Mouse (Mus musculus) lung, postnatal 0 days (tissue): ENCODE measurements at regions not wholly inside any gene's neighbourhood (a gene's known extent, or its start where the extent isn't known, plus 50 kb on each side); places are given as distances from the start of the nearest gene placed in this dataset.

Experiments
- ATAC-seq: fragments of 200-750 bp; cut with Nextera tagmentation; 2 replicates; pipeline ENCODE4 v1.8.0; 2017; ENCODE audit warnings: moderate library complexity
- DNase-seq: peaks from one replicate; pipeline ENCODE4 v3.0.0-alpha.2; 2016; ENCODE audit warnings: low spot score
- H3K27ac ChIP-seq: fragments of 300-500 bp; sonication (generic); 2 replicates; pipeline ENCODE4 v1.5.1; 2014; ENCODE audit warnings: antibody characterized with exemption, mild to moderate bottlenecking, low read length, mixed read lengths
- H3K27me3 ChIP-seq: fragments of 300-500 bp; sonication (generic); replicated peaks from 2 replicates; pipeline ENCODE4 v1.6.1; 2014; ENCODE audit warnings: low read length, mixed read lengths; ENCODE audit not compliant: insufficient read depth
- H3K36me3 ChIP-seq: fragments of 300-500 bp; sonication (generic); 2 replicates; pipeline ENCODE4 v1.6.1; 2014; ENCODE audit warnings: low read length, mixed read lengths; ENCODE audit not compliant: insufficient read depth
- H3K4me1 ChIP-seq: fragments of 300-500 bp; sonication (generic); 2 replicates; pipeline ENCODE4 v1.6.1; 2014; ENCODE audit warnings: antibody characterized with exemption, low read depth, low read length, mixed read lengths; ENCODE audit not compliant: insufficient read depth
- H3K4me2 ChIP-seq: fragments of 300-500 bp; sonication (generic); replicated peaks from 2 replicates; pipeline ENCODE4 v1.6.1; 2014; ENCODE audit warnings: low read depth, mild to moderate bottlenecking, low read length, moderate library complexity, mixed read lengths
- H3K4me3 ChIP-seq: fragments of 300-500 bp; sonication (generic); 2 replicates; pipeline ENCODE4 v1.5.1; 2014; ENCODE audit warnings: low read depth, low read length
- H3K9ac ChIP-seq: fragments of 300-500 bp; sonication (generic); replicated peaks from 2 replicates; pipeline ENCODE4 v1.6.1; 2014; ENCODE audit warnings: low read depth, mild to moderate bottlenecking
- H3K9me3 ChIP-seq: fragments of 300-500 bp; sonication (generic); 2 replicates; pipeline ENCODE4 v1.6.1; 2016; ENCODE audit warnings: low read length, mixed read lengths
- CTCF ChIP-seq: IDR thresholded peaks from 2 replicates; pipeline ENCODE4 v1.5.1; 2016; ENCODE audit warnings: antibody characterized with exemption, mild to moderate bottlenecking
- EP300 ChIP-seq: IDR thresholded peaks from 2 replicates; pipeline ENCODE4 v1.6.1; 2016; ENCODE audit warnings: antibody characterized with exemption, mild to moderate bottlenecking, control low read depth
- WGBS: fragments of 180-500 bp; shearing (Covaris S2); extraction: QIAGEN DNeasy Blood & Tissue Kit; methylation state at CpG from one replicate; pipeline ENCODE4 v1.1.7; 2014; 5-methylcytosine and 5-hydroxymethylcytosine counted together

DNA sequence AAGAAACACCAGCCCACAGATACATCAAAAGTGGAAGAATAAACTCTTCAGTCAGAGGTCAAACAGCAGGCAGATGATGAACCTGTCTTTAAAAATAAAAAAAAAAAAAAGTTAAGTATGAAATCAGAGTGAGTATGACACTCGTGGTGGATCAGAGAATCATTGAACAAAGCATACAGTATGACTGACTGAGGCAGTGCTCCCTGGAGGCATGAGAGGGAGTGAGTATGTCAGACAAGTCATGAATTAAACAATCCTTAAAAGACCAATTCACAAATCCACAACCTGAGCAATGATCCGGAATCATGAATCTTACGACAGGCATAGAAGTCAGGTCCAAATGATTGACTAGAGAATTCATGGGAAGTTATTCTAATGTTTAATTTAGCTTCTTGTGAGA, 555.4 kb upstream of the Slc39a10 start:
- Histone ChIP-seq H3K9me3 (no peaks in the 10 kb centered on the region), H3K4me3 (no peak overlapping the region), H3K27ac (no peak overlapping the region), H3K9ac (no peak overlapping the region), H3K27me3 (no peaks in the 10 kb centered on the region), H3K4me2 (no peak overlapping the region), H3K4me1 (no peaks in the 10 kb centered on the region), H3K36me3 (no peaks in the 10 kb centered on the region)
- WGBS: 72% methylated on average over 3 of the region's 3 CpGs
- TF ChIP-seq CTCF (no peak), EP300 (no peak)
- DNase-seq: no peak
- ATAC-seq: no peak

DNA sequence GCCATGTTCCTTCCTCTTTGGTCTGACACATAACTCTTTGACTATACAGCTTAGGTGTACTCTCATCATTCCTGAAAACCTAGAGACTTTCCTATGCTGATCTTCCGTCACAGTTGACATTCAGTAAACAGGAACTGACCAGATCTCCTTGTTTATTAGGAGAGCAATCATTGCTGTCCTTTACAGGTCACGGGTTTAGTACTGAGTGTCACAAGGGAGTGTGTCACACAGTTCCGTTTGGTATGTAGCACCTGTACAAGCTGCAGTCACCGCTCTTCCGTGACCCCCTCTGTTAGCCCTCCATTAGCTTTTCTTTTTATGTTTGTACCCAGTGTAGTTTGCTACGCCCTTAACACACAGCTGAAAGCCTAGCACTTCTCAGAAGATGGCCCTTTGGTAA, 553.4 kb upstream of the Slc39a10 start:
- DNase-seq: no peak
- H3K4me3 ChIP-seq: no peak overlapping the region

GRCm38 (mm10) chr1:47432829-47433228, 540.2 kb upstream of the Slc39a10 start:
- 52% methylated on average over 1 of the region's 1 CpGs for WGBS
- DNase-seq (no peak), ATAC-seq (no peak)
- H3K36me3 ChIP-seq: no peaks in the 10 kb centered on the region
- H3K9ac ChIP-seq: no peak overlapping the region
- H3K4me3 ChIP-seq: no peak overlapping the region
- no peak for TF ChIP-seq EP300
- no peak for TF ChIP-seq CTCF
- no peaks in the 10 kb centered on the region for H3K4me1 ChIP-seq
- no peak overlapping the region for H3K27ac ChIP-seq
- no peaks in the 10 kb centered on the region for H3K9me3 ChIP-seq
- no peak overlapping the region for H3K4me2 ChIP-seq
- H3K27me3 ChIP-seq: no peaks in the 10 kb centered on the region

More for the DNA sequence above, 553.4 kb upstream of the Slc39a10 start:
- WGBS: 27% methylated on average over 6 of the region's 6 CpGs
- Histone ChIP-seq H3K27ac (no peak overlapping the region), H3K36me3 (no peaks in the 10 kb centered on the region), H3K27me3 (no peaks in the 10 kb centered on the region), H3K9ac (no peak overlapping the region), H3K4me1 (no peaks in the 10 kb centered on the region), H3K4me2 (no peak overlapping the region), H3K9me3 (no peaks in the 10 kb centered on the region)
- TF ChIP-seq EP300 (no peak), CTCF (no peak)
- no peak for ATAC-seq

DNA sequence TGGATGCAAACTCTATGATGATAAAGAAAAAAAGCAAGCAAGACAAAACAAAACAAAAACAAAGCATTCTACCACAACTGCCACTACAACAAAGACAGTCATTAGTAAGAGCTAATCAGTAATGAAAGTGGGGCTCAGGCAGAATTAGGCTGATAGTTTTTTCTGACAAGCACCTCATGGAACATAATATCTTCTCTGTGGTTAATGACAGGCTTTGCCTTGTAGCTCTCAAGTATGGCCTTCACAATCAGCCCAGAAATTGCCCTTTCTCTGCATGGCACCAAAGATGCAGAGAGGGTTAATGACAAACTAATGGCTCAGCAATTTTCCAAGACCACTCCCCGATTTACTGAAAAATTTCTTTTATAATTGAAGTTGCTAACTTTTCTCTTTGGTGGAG, 512.5 kb upstream of the Slc39a10 start:
- WGBS: 67% methylated on average over 1 of the region's 1 CpGs
- Histone ChIP-seq H3K4me1 (no peaks in the 10 kb centered on the region), H3K4me3 (no peak overlapping the region), H3K4me2 (no peak overlapping the region), H3K27me3 (no peaks in the 10 kb centered on the region), H3K36me3 (no peaks in the 10 kb centered on the region), H3K9ac (no peak overlapping the region), H3K9me3 (no peaks in the 10 kb centered on the region), H3K27ac (no peak overlapping the region)
- DNase-seq (no peak), ATAC-seq (no peak)
- TF ChIP-seq CTCF (no peak), EP300 (no peak)

DNA sequence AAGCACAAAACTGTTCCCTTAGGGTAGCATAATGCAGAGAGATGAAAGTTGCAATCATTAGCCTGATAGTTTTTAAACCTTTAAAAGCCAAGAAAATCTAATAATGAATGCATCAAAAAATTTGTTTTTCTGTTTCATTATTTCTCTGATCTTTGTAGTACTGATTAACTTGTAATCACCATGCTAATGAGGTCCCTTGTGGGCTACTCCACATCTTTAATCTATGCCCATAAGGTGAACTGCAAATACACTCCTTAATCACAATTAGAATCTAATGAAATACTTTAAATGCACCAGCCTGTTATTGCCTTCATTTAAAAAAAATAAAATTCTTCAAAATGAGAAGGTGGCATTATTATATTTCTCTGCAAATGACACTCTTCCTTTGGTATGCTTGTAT, 493.9 kb upstream of the Slc39a10 start:
- H3K36me3 ChIP-seq: no peaks in the 10 kb centered on the region
- no peaks in the 10 kb centered on the region for H3K4me1 ChIP-seq
- ATAC-seq (no peak), DNase-seq (no peak)
- no peaks in the 10 kb centered on the region for H3K9me3 ChIP-seq
- H3K9ac ChIP-seq: no peak overlapping the region
- no peaks in the 10 kb centered on the region for H3K27me3 ChIP-seq
- TF ChIP-seq CTCF (no peak), EP300 (no peak)
- H3K4me2 ChIP-seq: no peak overlapping the region
- no peak overlapping the region for H3K4me3 ChIP-seq
- no peak overlapping the region for H3K27ac ChIP-seq

DNA sequence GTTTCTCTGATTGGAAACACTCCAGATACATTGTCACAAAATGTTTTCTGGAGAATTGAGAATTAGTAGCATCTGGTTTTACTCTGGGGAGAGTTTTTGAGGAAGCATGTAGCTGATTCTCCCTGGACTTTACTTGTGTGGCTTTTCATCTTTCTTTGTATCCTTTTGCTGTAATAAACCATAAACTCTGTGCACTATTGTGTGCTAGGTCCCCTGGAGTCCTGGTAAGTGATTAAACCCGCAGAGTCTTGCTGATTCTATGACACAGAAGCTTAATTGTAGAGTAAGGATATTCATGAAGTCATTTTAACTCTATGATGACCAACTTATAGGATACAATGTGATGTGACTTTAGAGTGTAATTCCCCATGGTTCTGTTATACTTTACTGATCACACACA, 486.1 kb upstream of the Slc39a10 start:
- Histone ChIP-seq H3K27ac (no peak overlapping the region), H3K4me2 (no peak overlapping the region), H3K9me3 (no peaks in the 10 kb centered on the region), H3K4me1 (no peaks in the 10 kb centered on the region), H3K9ac (no peak overlapping the region), H3K27me3 (no peaks in the 10 kb centered on the region), H3K4me3 (no peak overlapping the region), H3K36me3 (no peaks in the 10 kb centered on the region)
- DNase-seq: no peak
- no peak for TF ChIP-seq EP300
- ATAC-seq: no peak
- 33% methylated on average over 1 of the region's 1 CpGs for WGBS

DNA sequence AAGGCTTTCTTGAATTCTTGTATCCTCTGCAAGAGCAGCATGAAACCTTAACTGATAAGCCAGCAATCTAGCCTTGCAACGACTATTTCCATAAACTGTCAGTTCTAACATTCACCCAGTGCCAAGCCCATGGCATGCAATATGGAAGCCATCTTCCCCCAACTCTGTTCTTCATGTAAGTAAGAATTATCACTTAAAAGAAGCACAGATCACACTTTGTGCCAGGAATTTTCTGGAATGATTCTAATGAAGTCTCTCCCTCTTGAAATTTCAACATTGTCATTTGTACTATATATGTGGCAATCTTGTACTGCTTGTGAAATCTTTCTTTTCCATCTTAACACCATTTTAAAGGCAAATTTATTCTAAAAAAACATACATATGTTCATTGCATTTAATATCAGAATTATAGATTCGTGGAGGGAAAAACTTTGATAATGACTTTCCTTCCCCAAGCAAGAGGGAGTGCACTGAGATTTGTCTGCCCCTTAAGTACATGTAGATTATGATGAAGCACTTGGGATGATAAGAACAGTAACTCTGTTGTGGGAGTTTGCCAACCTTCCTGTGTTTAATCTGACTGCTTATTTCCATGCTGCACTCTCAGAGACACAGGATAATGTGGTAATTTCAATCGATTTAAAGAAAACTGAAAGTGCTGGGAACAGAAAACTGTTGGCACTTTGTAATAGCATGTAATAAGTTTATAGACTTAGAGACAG, 447.2 kb upstream of the Slc39a10 start:
- ATAC-seq (peak; percentile 65), DNase-seq (peak; percentile 67)
- Histone ChIP-seq H3K4me1 (no peaks in the 10 kb centered on the region), H3K36me3 (no peaks in the 10 kb centered on the region), H3K27ac (no peak overlapping the region), H3K9ac (no peak overlapping the region), H3K9me3 (no peaks in the 10 kb centered on the region), H3K4me3 (no peak overlapping the region), H3K27me3 (no peaks in the 10 kb centered on the region), H3K4me2 (no peak overlapping the region)
- 57% methylated on average over 3 of the region's 3 CpGs for WGBS
- TF ChIP-seq EP300 (peak; percentile 21; the same call in 1 of the 2 replicates), CTCF (no peak)
